8 mouse cellular contexts compared by ENCODE assay signal in genomic region chr2:131902867-131903266, GRCm38 (mm10). TPM values are rescaled to one million over a fixed set of nuclear protein-coding genes. Genes with fewer than 3 reads are reported as not detected.
DNase-seq lines count a peak whose midpoint lies in the region; ATAC-seq and TF ChIP-seq lines count a peak whose summit lies in the region.

No protein-coding gene starts in this region.

- H3K4me2 ChIP-seq in liver, embryonic 12.5 days = no peak overlapping the region
- no peak overlapping the region for H3K4me2 ChIP-seq in liver, postnatal 0 days (ENCODE audit: low read depth, low read length)
- H3K4me2 ChIP-seq in heart, postnatal 0 days (ENCODE audit: low read depth, low read length) = no peak overlapping the region
- H3K4me2 ChIP-seq in midbrain, embryonic 15.5 days = no peak overlapping the region

- DNase-seq in liver, postnatal 0 days = no peak
- peak; percentile 85 for DNase-seq in heart, postnatal 0 days (ENCODE audit: low spot score)
- DNase-seq in testis, postnatal 14 days (ENCODE audit: low spot score) = no peak
- no peak for DNase-seq in frontal cortex, postnatal 10 days (ENCODE audit: low spot score in 2 of 2)

- H3K9ac ChIP-seq in liver, embryonic 12.5 days = no peak overlapping the region
- H3K9ac ChIP-seq in liver, postnatal 0 days (replicated peaks) = no peak overlapping the region
- H3K9ac ChIP-seq in heart, postnatal 0 days (replicated peaks; ENCODE audit: low read depth, low read length) = no peak overlapping the region
- H3K9ac ChIP-seq in midbrain, embryonic 15.5 days = no peak overlapping the region

- TF ChIP-seq EP300 in liver, postnatal 0 days (IDR thresholded peaks at IDR 0.05; ENCODE audit: low read depth) = no peak
- 0 out of 2 replicates have a peak, but pooled peaks have one; percentile 26 for TF ChIP-seq EP300 in heart, postnatal 0 days (IDR thresholded peaks at IDR 0.05; ENCODE audit: low read depth)

- peak overlapping the region; percentile 37; the same call in 1 of the 2 replicates for H3K27ac ChIP-seq in liver, embryonic 12.5 days
- H3K27ac ChIP-seq in liver, postnatal 0 days (ENCODE audit: low read depth) = no peak overlapping the region; the same call in 1 of the 2 replicates
- H3K27ac ChIP-seq in heart, postnatal 0 days (ENCODE audit: low read depth) = peak overlapping the region; percentile 84
- no peak overlapping the region for H3K27ac ChIP-seq in midbrain, embryonic 15.5 days

- peaks cover 36% of the 10 kb centered on the region for H3K4me1 ChIP-seq in liver, embryonic 12.5 days
- peaks cover 24% of the 10 kb centered on the region for H3K4me1 ChIP-seq in liver, postnatal 0 days (ENCODE audit: insufficient read depth)
- peaks cover 31% of the 10 kb centered on the region; the same call in 1 of the 2 replicates for H3K4me1 ChIP-seq in heart, postnatal 0 days (ENCODE audit: control insufficient read depth, insufficient read depth)
- no peaks in the 10 kb centered on the region for H3K4me1 ChIP-seq in midbrain, embryonic 15.5 days

- ATAC-seq in liver, embryonic 12.5 days = no peak
- ATAC-seq in liver, postnatal 0 days = no peak
- ATAC-seq in common myeloid progenitor, adult 5-6 weeks (replicated peaks; ENCODE audit: low read depth, poor library complexity, severe bottlenecking) = peak; percentile 54
- peak; percentile 91 for ATAC-seq in heart, postnatal 0 days (ENCODE audit: insufficient read depth, low read depth)
- peak; percentile 16; the same call in 1 of the 2 replicates for ATAC-seq in megakaryocyte progenitor cell, adult 5-6 weeks (replicated peaks; ENCODE audit: poor library complexity)
- ATAC-seq in midbrain, embryonic 15.5 days (replicated peaks) = no peak

- 32% methylated on average over 8 of the region's 8 CpGs for WGBS in liver, embryonic 12.5 days (ENCODE audit: insufficient replicate concordance)
- WGBS in liver, postnatal 0 days (ENCODE audit: insufficient replicate concordance) = 30% methylated on average over 8 of the region's 8 CpGs
- 6% methylated on average over 8 of the region's 8 CpGs for WGBS in heart, postnatal 0 days
- 49% methylated on average over 8 of the region's 8 CpGs for WGBS in midbrain, embryonic 15.5 days

- no peaks in the 10 kb centered on the region for H3K9me3 ChIP-seq in liver, embryonic 12.5 days (replicated peaks)
- H3K9me3 ChIP-seq in liver, postnatal 0 days (ENCODE audit: low read length) = no peaks in the 10 kb centered on the region
- H3K9me3 ChIP-seq in heart, postnatal 0 days (replicated peaks; ENCODE audit: control insufficient read depth, low read length) = no peaks in the 10 kb centered on the region
- H3K9me3 ChIP-seq in midbrain, embryonic 15.5 days = no peaks in the 10 kb centered on the region

- no peak for TF ChIP-seq CTCF in liver, postnatal 0 days (IDR thresholded peaks at IDR 0.05; ENCODE audit: low read depth)
- TF ChIP-seq CTCF in heart, postnatal 0 days (IDR thresholded peaks at IDR 0.05; ENCODE audit: low read depth) = no peak

- H3K36me3 ChIP-seq in liver, embryonic 12.5 days = no peaks in the 10 kb centered on the region
- no peaks in the 10 kb centered on the region for H3K36me3 ChIP-seq in liver, postnatal 0 days (replicated peaks; ENCODE audit: insufficient read depth, low read length)
- no peaks in the 10 kb centered on the region for H3K36me3 ChIP-seq in heart, postnatal 0 days (replicated peaks; ENCODE audit: control insufficient read depth, insufficient read depth, low read length)
- H3K36me3 ChIP-seq in midbrain, embryonic 15.5 days (replicated peaks) = no peaks in the 10 kb centered on the region

- H3K4me3 ChIP-seq in liver, embryonic 12.5 days = no peak overlapping the region
- no peak overlapping the region for H3K4me3 ChIP-seq in liver, postnatal 0 days (ENCODE audit: low read depth, low read length)
- no peak overlapping the region for H3K4me3 ChIP-seq in heart, postnatal 0 days (ENCODE audit: low read depth, low read length)
- H3K4me3 ChIP-seq in midbrain, embryonic 15.5 days = no peak overlapping the region

- H3K27me3 ChIP-seq in liver, embryonic 12.5 days (replicated peaks) = no peaks in the 10 kb centered on the region
- H3K27me3 ChIP-seq in liver, postnatal 0 days (ENCODE audit: insufficient read depth, low read length) = no peaks in the 10 kb centered on the region
- H3K27me3 ChIP-seq in heart, postnatal 0 days (ENCODE audit: control insufficient read depth, insufficient read depth, low read length) = no peaks in the 10 kb centered on the region
- no peaks in the 10 kb centered on the region for H3K27me3 ChIP-seq in midbrain, embryonic 15.5 days (replicated peaks)

RNA-seq across cellular contexts. Expression of gene Prnp, which starts 6.9 kb away (rescaled TPM):
- 37.8 and 37.9 TPM in 2 replicates for polyA plus RNA-seq in liver, embryonic 12.5 days (2016; fragmentation: Nextera tagmentation; extraction: Ambion mirVana)
- 19.5 and 20.2 TPM in 2 replicates for polyA plus RNA-seq in liver, postnatal 0 days (2015; fragmentation: Nextera tagmentation; extraction: Ambion mirVana)
- total RNA-seq in common myeloid progenitor, adult 5-6 weeks (2017) = 4.0 and 5.5 TPM in 2 replicates
- total RNA-seq in heart, postnatal 0 days (2014; rRNA removed; ENCODE audit: low replicate concordance) = 139 and 157 TPM in 2 replicates
- polyA plus RNA-seq in heart, postnatal 0 days (2015; fragmentation: Nextera tagmentation; extraction: Ambion mirVana) = 90.6 and 91.7 TPM in 2 replicates
- 1.2 and 2.9 TPM in 2 replicates for total RNA-seq in megakaryocyte progenitor cell, adult 5-6 weeks (2015)
- 2.3 and 4.1 TPM in 2 replicates for total RNA-seq in megakaryocyte progenitor cell, adult 5-6 weeks (2017)
- 157 and 158 TPM in 2 replicates for polyA plus RNA-seq in midbrain, embryonic 15.5 days (2015; fragmentation: Nextera tagmentation; extraction: Ambion mirVana)

RNA-seq across cellular contexts. Expression of gene Prn, which starts 6.9 kb away (rescaled TPM):
- polyA plus RNA-seq in liver, embryonic 12.5 days (2016; fragmentation: Nextera tagmentation; extraction: Ambion mirVana) = not detected in 2 replicates
- not detected in 2 replicates for polyA plus RNA-seq in liver, postnatal 0 days (2015; fragmentation: Nextera tagmentation; extraction: Ambion mirVana)
- total RNA-seq in common myeloid progenitor, adult 5-6 weeks (2017) = not detected in 2 replicates
- not detected in 2 replicates for total RNA-seq in heart, postnatal 0 days (2014; rRNA removed; ENCODE audit: low replicate concordance)
- polyA plus RNA-seq in heart, postnatal 0 days (2015; fragmentation: Nextera tagmentation; extraction: Ambion mirVana) = not detected in 2 replicates
- not detected in 2 replicates for total RNA-seq in megakaryocyte progenitor cell, adult 5-6 weeks (2015)
- total RNA-seq in megakaryocyte progenitor cell, adult 5-6 weeks (2017) = not detected in 2 replicates
- not detected in 2 replicates for polyA plus RNA-seq in midbrain, embryonic 15.5 days (2015; fragmentation: Nextera tagmentation; extraction: Ambion mirVana)

RNA-seq across cellular contexts. Expression of gene Erv3, which starts 43.3 kb away (rescaled TPM):
- polyA plus RNA-seq in liver, embryonic 12.5 days (2016; fragmentation: Nextera tagmentation; extraction: Ambion mirVana) = not detected in 2 replicates
- polyA plus RNA-seq in liver, postnatal 0 days (2015; fragmentation: Nextera tagmentation; extraction: Ambion mirVana) = not detected in 2 replicates
- not detected in 2 replicates for total RNA-seq in common myeloid progenitor, adult 5-6 weeks (2017)
- not detected in 2 replicates for total RNA-seq in heart, postnatal 0 days (2014; rRNA removed; ENCODE audit: low replicate concordance)
- not detected in 2 replicates for polyA plus RNA-seq in heart, postnatal 0 days (2015; fragmentation: Nextera tagmentation; extraction: Ambion mirVana)
- not detected in 2 replicates for total RNA-seq in megakaryocyte progenitor cell, adult 5-6 weeks (2015)
- total RNA-seq in megakaryocyte progenitor cell, adult 5-6 weeks (2017) = not detected in 2 replicates
- not detected in 2 replicates for polyA plus RNA-seq in midbrain, embryonic 15.5 days (2015; fragmentation: Nextera tagmentation; extraction: Ambion mirVana)

RNA-seq across cellular contexts. Expression of gene Prnd, which starts 47.8 kb away (rescaled TPM):
- 0.41 and 0.84 TPM in 2 replicates for polyA plus RNA-seq in liver, embryonic 12.5 days (2016; fragmentation: Nextera tagmentation; extraction: Ambion mirVana)
- polyA plus RNA-seq in liver, postnatal 0 days (2015; fragmentation: Nextera tagmentation; extraction: Ambion mirVana) = 0.40 and 0.47 TPM in 2 replicates
- not detected in 2 replicates for total RNA-seq in common myeloid progenitor, adult 5-6 weeks (2017)
- total RNA-seq in heart, postnatal 0 days (2014; rRNA removed; ENCODE audit: low replicate concordance) = 8.1 and 9.5 TPM in 2 replicates
- polyA plus RNA-seq in heart, postnatal 0 days (2015; fragmentation: Nextera tagmentation; extraction: Ambion mirVana) = 16.6 and 18.6 TPM in 2 replicates
- 0.46 TPM in 1 of 2 replicates, not detected in the other for total RNA-seq in megakaryocyte progenitor cell, adult 5-6 weeks (2015)
- total RNA-seq in megakaryocyte progenitor cell, adult 5-6 weeks (2017) = not detected in 2 replicates
- polyA plus RNA-seq in midbrain, embryonic 15.5 days (2015; fragmentation: Nextera tagmentation; extraction: Ambion mirVana) = 10.3 and 12.6 TPM in 2 replicates

Comparison
In these comparisons a context has a peak if more than half of its experiments do, and no peak if none do; other contexts are left out.
1. H3K27ac ChIP-seq: peak in liver, embryonic 12.5 days (single experiment) and heart, postnatal 0 days (single experiment); none in liver, postnatal 0 days (single experiment) and midbrain, embryonic 15.5 days (single experiment).
2. ATAC-seq: peak in common myeloid progenitor, adult 5-6 weeks (single experiment), heart, postnatal 0 days (single experiment) and megakaryocyte progenitor cell, adult 5-6 weeks (single experiment); none in liver, embryonic 12.5 days (single experiment), liver, postnatal 0 days (single experiment) and midbrain, embryonic 15.5 days (single experiment).